Mouse (Mus musculus): ENCODE results near the gene Ugt1a7c. TPM values are rescaled to one million over a fixed set of nuclear protein-coding genes. Genes with fewer than 3 reads are reported as not detected.
A peak's percentile ranks its signal among the peaks of the same experiment; 100 is the strongest.

The Ugt1a7c gene
- total and polyA plus RNA-seq, 3 experiments, result 2.2 to 15.3 (median 11.1) TPM

GRCm38 (mm10) chr1:88225741-88226140 lies 130.9 kb downstream of the Ugt1a7c start:
- Histone ChIP-seq H3K27ac (ENCODE audit: insufficient read depth, low read depth) (no peak overlapping the region), H3K4me1 (ENCODE audit: control insufficient read depth in 1 of 2, insufficient read depth in 2 of 2) (0 out of 4 replicates have a peak, but pooled peaks cover 0 to 3% of the 10 kb centered on the region in 2 experiments), H3K36me3 (replicated peaks in 1 of 2; ENCODE audit: control insufficient read depth in 1 of 2, insufficient read depth in 1 of 2, low read length in 1 of 2) (no peaks in the 10 kb centered on the region), H3K9me3 (replicated peaks; ENCODE audit: low read length) (peaks cover 57% of the 10 kb centered on the region), H3K79me2 (replicated peaks; ENCODE audit: control insufficient read depth, extremely low read depth, insufficient read depth, poor library complexity, severe bottlenecking) (no peaks in the 10 kb centered on the region), H3K9ac (ENCODE audit: insufficient read depth, low read depth) (no peak overlapping the region), H3K27me3 (replicated peaks) (no peaks in the 10 kb centered on the region), H3K4me3 (replicated peaks in 1 of 3; ENCODE audit: low read depth in 2 of 3, low read length in 2 of 3, poor library complexity in 1 of 3) (no peak overlapping the region), H3K4me2 (ENCODE audit: insufficient read depth, low read depth, poor library complexity, severe bottlenecking) (no peak overlapping the region)
- dilution Hi-C loops (cut with MboI; ENCODE audit: extremely low pct_ligation_motif_present, extremely low pct_unique_long_range_greater_than_20kb, low sequenced_read_pairs), result no loop called here
- in situ Hi-C loops (cut with MboI; ENCODE audit: low pct_ligation_motif_present, low pct_unique_long_range_greater_than_20kb, low sequenced_read_pairs), result no loop called here
- DNase-seq (ENCODE audit: extremely low read depth), result no peak
- TF ChIP-seq KAT2A (IDR thresholded peaks at IDR 0.05; ENCODE audit: insufficient replicate concordance, low read length) (0 out of 2 replicates have a peak, but pooled peaks have one; percentile 24), CHD1 (IDR thresholded peaks at IDR 0.05; ENCODE audit: low read depth, low read length) (no peak)

- dilution Hi-C loops (cut with MboI; ENCODE audit: extremely low pct_ligation_motif_present, extremely low pct_unique_long_range_greater_than_20kb, low sequenced_read_pairs) (no loop called here), in situ Hi-C loops (cut with MboI; ENCODE audit: low pct_ligation_motif_present, low pct_unique_long_range_greater_than_20kb, low sequenced_read_pairs) (no loop called here)
- Histone ChIP-seq H3K27ac (ENCODE audit: insufficient read depth, low read depth) (no peak within 1 kb of the TSS), H3K9ac (ENCODE audit: insufficient read depth, low read depth) (no peak within 1 kb of the TSS), H3K79me2 (replicated peaks; ENCODE audit: control insufficient read depth, extremely low read depth, insufficient read depth, poor library complexity, severe bottlenecking) (no peaks in the 10 kb centered on the region), H3K4me2 (ENCODE audit: insufficient read depth, low read depth, poor library complexity, severe bottlenecking) (no peak within 1 kb of the TSS), H3K36me3 (replicated peaks in 1 of 2; ENCODE audit: control insufficient read depth in 1 of 2, insufficient read depth in 1 of 2, low read length in 1 of 2) (no peaks in the 10 kb centered on the region), H3K9me3 (replicated peaks; ENCODE audit: low read length) (peaks cover 58% of the 10 kb centered on the region), H3K27me3 (replicated peaks) (no peaks in the 10 kb centered on the region), H3K4me1 (ENCODE audit: control insufficient read depth in 1 of 2, insufficient read depth in 2 of 2) (0 out of 4 replicates have a peak, but pooled peaks cover 0 to 3% of the 10 kb centered on the region in 2 experiments), H3K4me3 (replicated peaks in 1 of 3; ENCODE audit: low read depth in 2 of 3, low read length in 2 of 3, poor library complexity in 1 of 3) (no peak within 1 kb of the TSS)
- TF ChIP-seq BHLHE40 (IDR thresholded peaks at IDR 0.05; ENCODE audit: low read depth, low read length) (no peak), ZMIZ1 (IDR thresholded peaks at IDR 0.05; ENCODE audit: low read depth, low read length) (no peak), TCF12 (IDR thresholded peaks at IDR 0.05; ENCODE audit: low read depth, low read length) (no peak), USF1 (IDR thresholded peaks at IDR 0.05; ENCODE audit: low read depth, low read length) (no peak), E2F4 (IDR thresholded peaks at IDR 0.05; ENCODE audit: insufficient replicate concordance, low read depth, low read length) (no peak), RAD21 (IDR thresholded peaks at IDR 0.05; ENCODE audit: low read depth, low read length) (no peak), ELF1 (IDR thresholded peaks at IDR 0.05; ENCODE audit: low read depth, low read length) (no peak), ZNF384 (IDR thresholded peaks at IDR 0.05; ENCODE audit: low read depth, low read length) (no peak), HCFC1 (IDR thresholded peaks at IDR 0.05; ENCODE audit: low read depth, low read length) (no peak), SMC3 (IDR thresholded peaks at IDR 0.05; ENCODE audit: low read depth, low read length) (no peak), EP300 (IDR thresholded peaks at IDR 0.05; ENCODE audit: low read length) (no peak), IRF4 (IDR thresholded peaks at IDR 0.05; ENCODE audit: low read depth, low read length) (no peak)
- DNase-seq (ENCODE audit: extremely low read depth), result no peak
These were observed 132.0 kb downstream of the Ugt1a7c start, which contains the start of gene Mroh2a for GRCm38 (mm10) chr1:88226670-88227379. Gene Mroh2a (plus strand): TSS chr1:88226986.

All from CH12.LX (cell line).